Mouse (Mus musculus): Measurements from ENCODE around the gene Slc48a1. TPM values are rescaled to one million over a fixed set of nuclear protein-coding genes. Genes with fewer than 3 reads are reported as not detected.

The Slc48a1 gene
- polyA plus RNA-seq, 1 experiment from 2014 or later = 37.8 TPM

GRCm38 (mm10) chr15:97824042-97824441 lies 45.7 kb downstream of the Slc48a1 start:
- WGBS = 88% methylated on average over 6 of the region's 6 CpGs
- Histone ChIP-seq H3K27ac (replicated peaks) (no peak overlapping the region), H3K9ac (replicated peaks) (no peak overlapping the region), H3K9me3 (no peaks in the 10 kb centered on the region), H3K4me3 (no peak overlapping the region), H3K36me3 (peaks cover 5% of the 10 kb centered on the region; the same call in 1 of the 2 replicates), H3K4me1 (peaks cover 67% of the 10 kb centered on the region), H3K27me3 (0 out of 2 replicates have a peak, but pooled peaks cover 10% of the 10 kb centered on the region), H3K4me2 (replicated peaks) (no peak overlapping the region)
- ATAC-seq (ENCODE audit: low FRiP score, low read depth) = no peak

DNA sequence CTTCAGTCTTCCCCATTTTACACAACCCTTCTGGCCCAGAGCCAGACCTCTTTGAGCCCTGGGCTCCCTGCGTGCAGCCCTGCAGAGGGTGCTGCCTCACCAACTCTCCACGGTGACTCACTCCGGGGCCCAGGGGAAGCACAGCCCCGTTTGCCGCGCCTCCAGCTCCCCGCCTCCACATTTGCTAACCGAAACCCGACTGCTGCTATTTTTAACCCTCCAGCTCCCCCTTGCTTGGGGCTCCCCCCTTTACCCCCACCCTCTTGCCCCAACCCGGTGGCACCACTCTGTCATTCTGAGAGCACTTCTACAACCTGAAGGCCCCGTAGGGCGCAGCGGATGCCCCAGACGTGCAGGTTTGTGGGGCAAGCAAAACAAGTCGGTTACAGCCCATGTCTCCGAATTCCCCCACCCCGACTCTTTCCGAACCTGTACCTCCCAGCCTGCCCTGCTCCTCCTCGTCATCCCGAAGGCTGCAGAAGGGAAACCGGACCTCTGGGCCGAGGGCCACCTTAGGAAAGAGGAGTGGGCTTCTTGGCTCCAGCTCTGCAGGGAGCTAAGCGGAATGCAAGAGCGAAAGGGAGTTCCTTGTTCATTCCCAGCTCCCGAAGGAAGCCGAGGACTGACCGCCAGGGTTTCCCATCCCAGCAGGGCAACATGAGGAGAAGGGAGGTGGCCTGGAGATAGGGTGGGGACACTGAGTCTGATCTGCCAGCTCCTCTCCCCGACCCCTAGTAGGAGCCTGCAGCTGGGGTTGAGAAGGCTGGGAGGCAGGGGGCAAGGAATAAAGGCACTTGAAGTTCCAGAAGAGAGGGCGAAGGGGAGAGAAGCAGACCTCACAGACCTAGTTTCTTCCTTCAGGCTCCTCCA lies 47.0 kb downstream of the Slc48a1 start:
- Histone ChIP-seq H3K9me3 (no peaks in the 10 kb centered on the region), H3K36me3 (peaks cover 5% of the 10 kb centered on the region; the same call in 1 of the 2 replicates), H3K27me3 (peaks cover 16% of the 10 kb centered on the region; the same call in 1 of the 2 replicates), H3K4me1 (peaks cover 80% of the 10 kb centered on the region), H3K4me3 (peak overlapping the region; percentile 10; the same call in 1 of the 2 replicates), H3K27ac (replicated peaks) (0 out of 2 replicates have a peak overlapping the region, but pooled peaks have one; percentile 32), H3K9ac (replicated peaks) (peak overlapping the region; percentile 20; the same call in 1 of the 2 replicates), H3K4me2 (replicated peaks) (peak overlapping the region; percentile 34)
- ATAC-seq (ENCODE audit: low FRiP score, low read depth) = no peak
- 9% methylated on average over 29 of the region's 29 CpGs for WGBS

DNA sequence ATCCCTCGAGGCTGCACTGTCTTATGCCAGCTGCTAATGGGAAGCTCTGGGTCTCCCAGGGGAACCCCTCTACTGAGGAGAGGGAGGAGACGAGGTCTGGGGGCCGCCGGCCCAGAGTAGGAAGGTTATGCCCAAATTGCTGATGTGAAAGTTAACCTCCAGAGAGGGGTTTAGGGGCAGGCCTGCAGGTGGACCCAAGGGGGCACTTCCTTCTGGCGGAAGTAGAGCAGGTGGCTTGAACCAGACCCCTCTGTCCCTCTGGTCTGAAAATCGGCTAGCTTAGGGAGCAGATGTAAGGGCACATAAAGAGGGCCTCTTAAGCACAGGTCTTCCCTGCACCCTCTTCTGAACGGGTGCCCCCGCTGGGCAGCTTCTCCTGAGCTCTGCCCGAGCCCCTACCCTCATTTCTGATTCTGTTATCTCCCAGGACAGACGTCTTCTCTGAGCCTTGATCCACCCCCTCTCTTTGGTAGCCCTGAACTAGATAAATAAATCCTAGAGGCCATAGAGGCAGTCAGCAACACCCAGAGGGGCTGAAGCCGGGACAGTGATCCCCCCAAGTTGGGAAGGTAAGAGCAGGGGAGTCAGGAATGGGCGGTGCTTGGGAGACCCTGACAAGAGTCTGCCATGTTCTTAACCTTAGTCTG lies 47.7 kb downstream of the Slc48a1 start:
- H3K27me3 ChIP-seq = peaks cover 16% of the 10 kb centered on the region; the same call in 1 of the 2 replicates
- H3K4me1 ChIP-seq = peaks cover 82% of the 10 kb centered on the region
- H3K4me2 ChIP-seq (replicated peaks) = peak overlapping the region; percentile 34; the same call in 1 of the 2 replicates
- no peaks in the 10 kb centered on the region for H3K36me3 ChIP-seq
- H3K27ac ChIP-seq (replicated peaks) = 0 out of 2 replicates have a peak overlapping the region, but pooled peaks have one; percentile 32
- H3K9me3 ChIP-seq = no peaks in the 10 kb centered on the region
- H3K4me3 ChIP-seq = no peak overlapping the region
- WGBS = 34% methylated on average over 12 of the region's 12 CpGs
- H3K9ac ChIP-seq (replicated peaks) = 0 out of 2 replicates have a peak overlapping the region, but pooled peaks have one; percentile 20
- ATAC-seq (ENCODE audit: low FRiP score, low read depth) = no peak

DNA sequence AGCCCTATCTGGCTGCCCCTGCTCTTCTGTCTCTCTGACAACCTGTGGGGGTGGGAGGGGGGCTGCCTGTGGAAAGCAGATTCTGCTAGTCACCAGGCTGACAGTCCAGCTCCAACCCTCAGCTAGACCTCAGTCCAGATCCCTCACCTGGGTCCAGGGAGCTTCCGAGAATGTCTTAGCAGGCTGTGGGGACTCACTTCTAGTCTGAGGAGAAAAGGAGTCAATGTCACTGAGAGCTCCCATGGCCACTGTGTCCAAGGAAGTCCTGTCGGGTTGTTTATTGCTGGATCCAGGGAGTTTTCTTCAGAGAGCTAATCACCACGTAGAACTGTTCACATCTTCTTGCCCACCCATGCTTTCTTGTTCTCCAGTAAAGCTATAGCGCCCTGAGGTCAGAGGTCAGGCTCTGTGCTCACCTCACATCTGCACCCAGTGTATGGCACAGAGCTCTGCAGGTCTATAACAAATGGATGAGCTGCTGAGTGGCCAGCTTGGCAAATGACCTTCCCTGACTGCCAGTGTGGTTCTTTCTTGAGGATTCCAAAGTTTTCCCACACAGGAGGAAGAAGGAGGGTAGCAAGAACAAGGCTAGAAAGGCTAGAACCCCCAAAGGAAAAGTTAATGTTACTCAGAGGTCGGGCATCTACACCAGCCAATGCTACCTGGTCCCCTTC lies 48.4 kb downstream of the Slc48a1 start:
- WGBS = 74% methylated on average over 5 of the region's 5 CpGs
- H3K27me3 ChIP-seq = peaks cover 16% of the 10 kb centered on the region; the same call in 1 of the 2 replicates
- no peaks in the 10 kb centered on the region for H3K9me3 ChIP-seq
- no peak overlapping the region for H3K4me3 ChIP-seq
- H3K36me3 ChIP-seq = no peaks in the 10 kb centered on the region
- H3K27ac ChIP-seq (replicated peaks) = no peak overlapping the region
- H3K4me2 ChIP-seq (replicated peaks) = no peak overlapping the region
- H3K4me1 ChIP-seq = peaks cover 76% of the 10 kb centered on the region
- H3K9ac ChIP-seq (replicated peaks) = no peak overlapping the region
- no peak for ATAC-seq (ENCODE audit: low FRiP score, low read depth)

DNA sequence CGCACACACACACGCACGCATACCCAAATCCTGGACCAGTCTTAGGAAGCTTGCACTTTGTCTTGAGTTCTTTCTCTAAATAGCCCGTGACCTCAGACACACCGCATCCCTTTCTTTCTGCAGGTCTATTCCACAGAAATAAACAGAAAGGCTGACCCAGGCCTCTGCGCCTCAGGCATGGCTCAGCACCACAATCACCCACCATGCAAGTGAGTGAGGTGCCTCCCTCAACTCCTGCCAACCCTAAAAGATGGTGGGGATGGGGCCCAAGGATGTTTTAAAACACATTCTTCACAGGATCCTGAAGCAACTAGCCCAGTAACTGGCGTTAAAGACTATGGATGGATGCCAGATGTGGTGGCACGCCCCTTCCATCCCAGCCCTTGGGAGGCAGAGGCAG lies 49.1 kb downstream of the Slc48a1 start:
- Histone ChIP-seq H3K36me3 (no peaks in the 10 kb centered on the region), H3K27ac (replicated peaks) (no peak overlapping the region), H3K4me3 (no peak overlapping the region), H3K9ac (replicated peaks) (no peak overlapping the region), H3K27me3 (peaks cover 20% of the 10 kb centered on the region; the same call in 1 of the 2 replicates), H3K9me3 (no peaks in the 10 kb centered on the region), H3K4me1 (peaks cover 78% of the 10 kb centered on the region), H3K4me2 (replicated peaks) (0 out of 2 replicates have a peak overlapping the region, but pooled peaks have one; percentile 6)
- ATAC-seq (ENCODE audit: low FRiP score, low read depth) = no peak
- WGBS = 88% methylated on average over 8 of the region's 8 CpGs

DNA sequence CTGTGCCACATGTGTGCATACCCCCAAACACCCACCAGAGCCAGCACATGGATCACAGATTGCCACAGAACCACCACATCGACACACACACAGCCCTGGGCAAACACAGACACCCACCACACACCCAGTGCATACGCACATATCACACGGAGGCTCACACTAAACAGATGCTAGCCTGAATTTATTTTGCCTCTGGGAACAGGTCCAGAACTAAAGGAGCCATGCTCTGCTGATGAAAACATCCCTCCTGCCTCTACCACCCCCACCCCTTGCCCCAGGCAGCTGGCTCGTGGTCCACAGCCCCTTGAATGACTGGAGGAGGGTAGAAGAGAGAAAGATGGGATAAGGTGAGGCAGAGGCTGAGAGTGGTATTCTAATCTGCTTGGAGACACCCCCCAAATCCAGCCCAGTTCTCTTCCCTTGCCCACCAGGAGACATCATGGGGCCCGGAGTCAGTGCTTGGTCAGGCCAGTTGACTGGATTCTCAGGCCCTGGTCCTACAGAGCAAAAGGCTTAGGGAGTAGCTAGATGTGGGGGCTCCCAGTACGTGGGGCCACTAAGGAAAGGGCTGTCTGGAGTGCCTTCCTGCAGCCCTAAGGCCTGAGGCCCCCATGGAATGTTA lies 50.0 kb downstream of the Slc48a1 start:
- H3K27ac ChIP-seq (replicated peaks) = peak overlapping the region; percentile 17; the same call in 1 of the 2 replicates
- peak overlapping the region; percentile 26 for H3K4me2 ChIP-seq (replicated peaks)
- H3K9me3 ChIP-seq = no peaks in the 10 kb centered on the region
- peaks cover 21% of the 10 kb centered on the region for H3K27me3 ChIP-seq
- ATAC-seq (ENCODE audit: low FRiP score, low read depth) = no peak
- 66% methylated on average over 6 of the region's 6 CpGs for WGBS
- peaks cover 71% of the 10 kb centered on the region for H3K4me1 ChIP-seq
- H3K9ac ChIP-seq (replicated peaks) = 0 out of 2 replicates have a peak overlapping the region, but pooled peaks have one; percentile 31
- no peaks in the 10 kb centered on the region for H3K36me3 ChIP-seq
- no peak overlapping the region for H3K4me3 ChIP-seq

GRCm38 (mm10) chr15:97828901-97829338 lies 50.6 kb downstream of the Slc48a1 start:
- ATAC-seq (ENCODE audit: low FRiP score, low read depth) = no peak
- Histone ChIP-seq H3K9ac (replicated peaks) (no peak overlapping the region), H3K9me3 (no peaks in the 10 kb centered on the region), H3K4me2 (replicated peaks) (peak overlapping the region; percentile 67), H3K27ac (replicated peaks) (no peak overlapping the region), H3K4me3 (no peak overlapping the region), H3K4me1 (peaks cover 65% of the 10 kb centered on the region), H3K36me3 (no peaks in the 10 kb centered on the region), H3K27me3 (peaks cover 27% of the 10 kb centered on the region)
- WGBS = 65% methylated on average over 5 of the region's 5 CpGs

GRCm38 (mm10) chr15:97829432-97829831 lies 51.1 kb downstream of the Slc48a1 start:
- Histone ChIP-seq H3K27ac (replicated peaks) (no peak overlapping the region), H3K9ac (replicated peaks) (peak overlapping the region; percentile 28; the same call in 1 of the 2 replicates), H3K4me3 (peak overlapping the region; percentile 96), H3K4me2 (replicated peaks) (peak overlapping the region; percentile 67), H3K9me3 (no peaks in the 10 kb centered on the region), H3K4me1 (peaks cover 60% of the 10 kb centered on the region), H3K27me3 (peaks cover 30% of the 10 kb centered on the region), H3K36me3 (no peaks in the 10 kb centered on the region)
- WGBS = 59% methylated on average over 2 of the region's 2 CpGs
- no peak for ATAC-seq (ENCODE audit: low FRiP score, low read depth)

DNA sequence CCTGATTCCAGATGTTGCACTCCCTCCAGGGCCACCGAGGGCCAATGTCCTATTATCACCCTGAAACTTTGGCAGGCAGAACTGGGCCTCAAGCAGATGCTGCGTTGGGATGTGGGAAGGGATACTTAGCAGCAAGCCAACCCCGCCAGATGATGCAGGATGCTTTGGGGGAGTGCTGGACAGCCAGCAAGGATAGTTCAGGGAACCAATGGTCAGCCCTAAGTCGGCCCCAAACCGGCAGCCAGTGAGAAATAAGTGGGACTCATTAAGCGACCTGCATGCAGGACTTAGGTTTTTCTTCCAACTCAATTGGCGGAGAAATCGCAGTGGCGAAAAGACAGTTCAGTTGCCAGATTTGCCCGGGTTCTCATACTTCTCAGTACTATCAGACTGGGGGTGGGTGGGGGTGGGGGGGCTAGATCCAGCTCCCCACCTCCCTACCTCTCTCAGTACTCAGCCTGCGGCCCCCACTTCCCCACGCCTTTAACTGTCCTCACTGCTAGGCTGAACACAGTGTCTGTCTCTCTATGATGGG lies 52.0 kb downstream of the Slc48a1 start:
- Histone ChIP-seq H3K4me2 (replicated peaks) (peak overlapping the region; percentile 67), H3K27me3 (peaks cover 25% of the 10 kb centered on the region), H3K27ac (replicated peaks) (peak overlapping the region; percentile 94), H3K9ac (replicated peaks) (peak overlapping the region; percentile 98), H3K9me3 (no peaks in the 10 kb centered on the region), H3K4me1 (peaks cover 53% of the 10 kb centered on the region), H3K4me3 (peak overlapping the region; percentile 96), H3K36me3 (no peaks in the 10 kb centered on the region)
- WGBS = 9% methylated on average over 12 of the region's 12 CpGs
- ATAC-seq (ENCODE audit: low FRiP score, low read depth) = no peak

GRCm38 (mm10) chr15:97830788-97831241 lies 52.5 kb downstream of the Slc48a1 start:
- Histone ChIP-seq H3K36me3 (no peaks in the 10 kb centered on the region), H3K9me3 (no peaks in the 10 kb centered on the region), H3K4me3 (peak overlapping the region; percentile 96), H3K27ac (replicated peaks) (peak overlapping the region; percentile 94), H3K4me1 (peaks cover 48% of the 10 kb centered on the region), H3K27me3 (peaks cover 20% of the 10 kb centered on the region), H3K4me2 (replicated peaks) (peak overlapping the region; percentile 67), H3K9ac (replicated peaks) (peak overlapping the region; percentile 98)
- peak; percentile 61 for ATAC-seq (ENCODE audit: low FRiP score, low read depth)
- under 1% methylated on average over 36 of the region's 39 CpGs for WGBS
